Comparison of ENCODE assay signal across 9 mouse cellular contexts in genomic region chr12:25119278-25119677, GRCm38 (mm10). TPM values are rescaled to one million over a fixed set of nuclear protein-coding genes. Genes with fewer than 3 reads are reported as not detected.
DNase-seq lines count a peak whose midpoint lies in the region; ATAC-seq and TF ChIP-seq lines count a peak whose summit lies in the region.
"Had no signal": no experiment of that assay in that cellular context is flagged by ENCODE, and none has a peak within 500 bp of the region (broad histone marks: within the 10 kb centered on the region; RNA-seq: fewer than 3 reads in every experiment).

No protein-coding gene starts in this region.

- H3K4me2 ChIP-seq in heart, postnatal 0 days (ENCODE audit: low read depth, low read length): no peak overlapping the region

- no peaks in the 10 kb centered on the region for H3K36me3 ChIP-seq in heart, postnatal 0 days (replicated peaks; ENCODE audit: control insufficient read depth, insufficient read depth, low read length)

- ATAC-seq in common myeloid progenitor, adult 5-6 weeks (replicated peaks; ENCODE audit: low read depth, poor library complexity, severe bottlenecking): peak; percentile 99
- ATAC-seq in heart, postnatal 0 days (ENCODE audit: insufficient read depth, low read depth): peak; percentile 88
- ATAC-seq: Patski had no signal

- H3K9ac ChIP-seq in heart, postnatal 0 days (replicated peaks; ENCODE audit: low read depth, low read length): no peak overlapping the region

- no peak for TF ChIP-seq CTCF in heart, postnatal 0 days (IDR thresholded peaks at IDR 0.05; ENCODE audit: low read depth)

- no peaks in the 10 kb centered on the region for H3K27me3 ChIP-seq in heart, postnatal 0 days (ENCODE audit: control insufficient read depth, insufficient read depth, low read length)
- H3K27me3 ChIP-seq: Patski had no signal

- H3K4me1 ChIP-seq in heart, postnatal 0 days (ENCODE audit: control insufficient read depth, insufficient read depth): peaks cover 12% of the 10 kb centered on the region; the same call in 1 of the 2 replicates

- peak overlapping the region; percentile 54; the same call in 1 of the 2 replicates for H3K27ac ChIP-seq in heart, postnatal 0 days (ENCODE audit: low read depth)

- no peaks in the 10 kb centered on the region for H3K9me3 ChIP-seq in heart, postnatal 0 days (replicated peaks; ENCODE audit: control insufficient read depth, low read length)

- peak; percentile 96; the same call in 1 of the 2 replicates for TF ChIP-seq EP300 in heart, postnatal 0 days (IDR thresholded peaks at IDR 0.05; ENCODE audit: low read depth)

- 54% methylated on average over 15 of the region's 15 CpGs for WGBS in heart, postnatal 0 days

- DNase-seq in 416B (ENCODE audit: low read depth) (peak; percentile 58), liver (peak; percentile 52)
- DNase-seq in heart, postnatal 0 days (ENCODE audit: low spot score): peak; percentile 54
- peak; percentile 31 for DNase-seq in retina, embryonic 14.5 days (ENCODE audit: low spot score)
- DNase-seq in frontal cortex, adult 2 months (ENCODE audit: extremely low spot score in 1 of 2, low spot score in 1 of 2): no peak
- no peak for DNase-seq in layer of hippocampus, adult 8-10 months (ENCODE audit: low spot score in 2 of 2)
- DNase-seq in urinary bladder, adult 18-20 months (ENCODE audit: low spot score in 2 of 2): no peak

- no peak overlapping the region for H3K4me3 ChIP-seq in heart, postnatal 0 days (ENCODE audit: low read depth, low read length)

RNA-seq across cellular contexts. Expression of gene Id2, which starts 22.3 kb away (rescaled TPM):
- total RNA-seq in common myeloid progenitor, adult 5-6 weeks (2017): 7.9 and 11.7 TPM in 2 replicates
- total RNA-seq in heart, postnatal 0 days (2014; rRNA removed; ENCODE audit: low replicate concordance): 57.7 and 83.7 TPM in 2 replicates
- 131 and 136 TPM in 2 replicates for polyA plus RNA-seq in heart, postnatal 0 days (2015; fragmentation: Nextera tagmentation; extraction: Ambion mirVana)
- 188 and 189 TPM in 2 replicates for polyA plus RNA-seq in frontal cortex, adult 2 months (2012; rRNA removed)
- 10 to 100 TPM; 76.7 to 87.4 (median 81.8) TPM for total RNA-seq in layer of hippocampus, adult 8-10 months (2022)

Comparison
In these comparisons a context has a peak if more than half of its experiments do, and no peak if none do; other contexts are left out.
1. DNase-seq: peak in 416B (single experiment), heart, postnatal 0 days (single experiment), liver (single experiment) and retina, embryonic 14.5 days (single experiment); none in frontal cortex, adult 2 months (0 of 2), layer of hippocampus, adult 8-10 months (0 of 2) and urinary bladder, adult 18-20 months (0 of 2).